Mouse (Mus musculus): ENCODE data around the gene Pigz. TPM values are rescaled to one million over a fixed set of nuclear protein-coding genes. Genes with fewer than 3 reads are reported as not detected.

The Pigz gene
- polyA plus RNA-seq (2014; fragmentation: Illumina TruSeq; extraction: RNeasy Lipid Tissue Mini Kit (QIAGEN cat#74804); ENCODE audit: low read depth, low replicate concordance), result not detected

DNA sequence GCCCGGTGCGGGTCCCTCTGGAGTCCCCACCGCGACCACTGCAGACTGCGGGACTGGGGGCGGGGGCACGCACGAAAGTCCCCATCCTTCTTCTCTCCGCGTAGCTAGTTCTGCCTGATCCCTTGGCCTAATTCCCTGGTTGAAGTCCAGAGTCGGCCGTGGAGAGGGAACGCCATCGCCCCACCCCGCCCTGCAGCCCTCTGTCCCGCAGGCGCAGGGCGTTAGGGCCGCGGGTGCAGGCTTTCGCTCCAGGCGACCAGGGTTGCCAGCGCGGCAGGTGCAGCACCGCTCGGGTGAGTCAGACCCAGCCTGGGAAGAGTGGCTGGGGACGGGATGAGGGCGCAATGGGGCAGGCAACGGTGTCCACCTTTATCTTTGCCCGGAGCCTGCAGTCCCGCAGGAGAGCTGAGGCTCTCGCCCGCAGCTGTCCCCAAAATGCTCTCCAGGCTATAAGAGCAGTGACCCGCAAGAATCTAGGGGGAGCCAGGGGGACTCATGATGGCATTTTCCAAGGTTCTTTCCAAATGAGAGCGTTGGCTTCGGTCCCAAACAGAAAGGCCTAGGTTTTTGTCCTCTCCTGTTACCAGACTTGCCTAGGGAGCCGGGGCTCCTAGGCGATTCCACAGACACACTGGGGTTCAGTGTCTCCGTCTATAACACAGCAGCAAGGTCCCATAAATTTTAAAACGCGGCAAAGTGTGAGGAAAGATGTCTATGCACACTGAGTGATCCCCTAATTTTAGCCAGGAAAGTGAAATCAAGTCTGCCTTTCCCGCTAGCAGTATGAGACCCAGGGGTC lies at the start of gene Pigz:
Gene Pigz (plus strand): TSS at position 101 of the 799 bp plus-strand sequence.

GRCm38 (mm10) chr16:31948345-31948774 lies 14.7 kb downstream of the Pigz start, which contains the start of the genes 0610012G03Rik and Ncbp2:
0610012G03Rik (minus strand) TSS chr16:31948494.
Ncbp2 (plus strand) TSS chr16:31948513.

Other genes starting within 250 kb of the Pigz start
- 0.78 TPM for gene Meltf, start 55.0 kb upstream of the Pigz start, polyA plus RNA-seq (2014; fragmentation: Illumina TruSeq; extraction: RNeasy Lipid Tissue Mini Kit (QIAGEN cat#74804); ENCODE audit: low read depth, low replicate concordance)
- gene 0610012G03Rik, start 14.6 kb downstream of the Pigz start, polyA plus RNA-seq (2014; fragmentation: Illumina TruSeq; extraction: RNeasy Lipid Tissue Mini Kit (QIAGEN cat#74804); ENCODE audit: low read depth, low replicate concordance), result 3.7 TPM
- 96.9 TPM for gene Ncbp2, start 14.7 kb downstream of the Pigz start, polyA plus RNA-seq (2014; fragmentation: Illumina TruSeq; extraction: RNeasy Lipid Tissue Mini Kit (QIAGEN cat#74804); ENCODE audit: low read depth, low replicate concordance)
- 21.2 TPM for gene Senp5, start 69.4 kb downstream of the Pigz start, polyA plus RNA-seq (2014; fragmentation: Illumina TruSeq; extraction: RNeasy Lipid Tissue Mini Kit (QIAGEN cat#74804); ENCODE audit: low read depth, low replicate concordance)
- gene Pak2, start 145.5 kb downstream of the Pigz start, polyA plus RNA-seq (2014; fragmentation: Illumina TruSeq; extraction: RNeasy Lipid Tissue Mini Kit (QIAGEN cat#74804); ENCODE audit: low read depth, low replicate concordance), result 28.9 TPM
- 18.1 TPM for gene Pigx, start 165.9 kb downstream of the Pigz start, polyA plus RNA-seq (2014; fragmentation: Illumina TruSeq; extraction: RNeasy Lipid Tissue Mini Kit (QIAGEN cat#74804); ENCODE audit: low read depth, low replicate concordance)
- gene Cep19, start 165.9 kb downstream of the Pigz start, polyA plus RNA-seq (2014; fragmentation: Illumina TruSeq; extraction: RNeasy Lipid Tissue Mini Kit (QIAGEN cat#74804); ENCODE audit: low read depth, low replicate concordance), result 66.8 TPM
- gene Nrros, start 231.7 kb downstream of the Pigz start, polyA plus RNA-seq (2014; fragmentation: Illumina TruSeq; extraction: RNeasy Lipid Tissue Mini Kit (QIAGEN cat#74804); ENCODE audit: low read depth, low replicate concordance), result 0.71 TPM
- 4.3 TPM for gene Bex6, start 246.0 kb downstream of the Pigz start, polyA plus RNA-seq (2014; fragmentation: Illumina TruSeq; extraction: RNeasy Lipid Tissue Mini Kit (QIAGEN cat#74804); ENCODE audit: low read depth, low replicate concordance)

All from testis, adult 10 weeks (tissue).